Mouse (Mus musculus): ENCODE results near the gene Slc9a1.

DNA sequence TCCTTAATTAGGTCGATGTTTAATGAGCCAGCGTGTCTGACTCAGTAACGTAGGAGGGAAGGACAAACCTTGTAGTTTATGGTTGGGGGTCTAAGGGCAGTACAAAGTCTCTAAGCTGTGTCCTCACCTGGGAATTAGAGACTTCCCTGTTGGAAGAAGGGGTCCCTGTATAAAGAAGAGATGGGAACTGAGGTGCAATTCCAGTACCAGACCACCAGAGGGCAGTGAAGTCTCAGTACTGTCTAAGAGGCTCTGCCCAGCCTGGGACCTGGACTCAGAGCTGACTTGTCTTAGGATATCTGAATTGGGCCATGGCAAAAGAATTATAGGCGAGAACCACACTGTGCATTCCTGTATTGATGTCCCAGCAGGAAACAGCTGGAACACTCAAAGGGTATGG lies 54.6 kb downstream of the Slc9a1 start:
- peak; percentile 90 for TF ChIP-seq CTCF (IDR thresholded peaks at IDR 0.05; ENCODE audit: low read depth)
- no peak for TF ChIP-seq EP300 (IDR thresholded peaks at IDR 0.05; ENCODE audit: low read depth)

All from heart, postnatal 0 days (tissue).